Mouse (Mus musculus): ENCODE results near the gene Nr2f2.

- no peak for TF ChIP-seq POLR2A (IDR thresholded peaks at IDR 0.05; ENCODE audit: borderline replicate concordance, insufficient read depth, low read length)
- TF ChIP-seq CTCF (IDR thresholded peaks at IDR 0.05; ENCODE audit: borderline replicate concordance, insufficient read depth, low read depth, low read length) = no peak
Observed at GRCm38 (mm10) chr7:70331243-70332063, 35.1 kb downstream of the Nr2f2 start.
